Mouse (Mus musculus) CD4-positive naive resting alpha-beta T cell, adult 57 days (primary cell): ENCODE results near the gene Barx2. TPM values are rescaled to one million over a fixed set of nuclear protein-coding genes. Genes with fewer than 3 reads are reported as not detected.

Source experiments
- total RNA-seq: library from RNA; stranded (reverse); gene quantifications from one replicate; pipeline ENCODE4 v1.2.4, GENCODE M21; 2023

The Barx2 gene
- not detected for total RNA-seq

GRCm38 (mm10) chr9:31912921-31913738 lies at the start of gene Barx2:
Gene Barx2, minus strand, starts transcription at chr9:31913462.

Other genes with a start within 250 kb of the Barx2 start
- gene Arhgap32, start 202.7 kb upstream of the Barx2 start, total RNA-seq, result 0.27 TPM